Mouse (Mus musculus): ENCODE data around the gene Tyw3.
"Not testable (repeated sequence)": the region's sequence is repeated elsewhere in the genome, so short reads cannot be mapped to it uniquely, and the experiment has no call there.

Gene Tyw3

GRCm38 (mm10) chr3:154596934-154597554 is at the start of gene Tyw3:
Gene Tyw3 (minus strand): TSS chr3:154597104.
- DNase-seq: peak; percentile 97

DNA sequence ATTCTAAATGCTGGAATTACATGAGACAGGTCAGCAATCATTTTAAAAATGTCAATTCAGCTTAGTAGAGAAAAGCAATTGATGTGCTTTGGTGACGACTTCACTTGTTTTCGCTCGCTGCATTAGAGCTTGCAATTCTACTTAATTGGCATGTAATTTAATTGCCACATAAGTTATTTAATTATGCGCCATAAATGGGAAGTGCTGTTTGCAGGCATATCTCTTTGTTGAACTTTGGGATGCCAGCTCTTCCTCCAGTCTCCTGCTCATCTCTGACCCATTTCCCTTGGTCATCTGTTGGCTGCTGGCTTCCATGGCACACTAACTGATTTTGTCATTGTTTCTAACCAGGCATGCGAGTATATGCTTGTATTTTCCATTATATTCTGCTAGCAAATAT is 36.2 kb upstream of the Tyw3 start:
- DNase-seq: no peak

- not testable (repeated sequence) for DNase-seq
Observed at GRCm38 (mm10) chr3:154631281-154631680, 34.4 kb upstream of the Tyw3 start.

- no peak for DNase-seq
Observed at GRCm38 (mm10) chr3:154628284-154628683, 31.4 kb upstream of the Tyw3 start.

- no peak for DNase-seq
Observed at GRCm38 (mm10) chr3:154616106-154616505, 19.2 kb upstream of the Tyw3 start.

DNA sequence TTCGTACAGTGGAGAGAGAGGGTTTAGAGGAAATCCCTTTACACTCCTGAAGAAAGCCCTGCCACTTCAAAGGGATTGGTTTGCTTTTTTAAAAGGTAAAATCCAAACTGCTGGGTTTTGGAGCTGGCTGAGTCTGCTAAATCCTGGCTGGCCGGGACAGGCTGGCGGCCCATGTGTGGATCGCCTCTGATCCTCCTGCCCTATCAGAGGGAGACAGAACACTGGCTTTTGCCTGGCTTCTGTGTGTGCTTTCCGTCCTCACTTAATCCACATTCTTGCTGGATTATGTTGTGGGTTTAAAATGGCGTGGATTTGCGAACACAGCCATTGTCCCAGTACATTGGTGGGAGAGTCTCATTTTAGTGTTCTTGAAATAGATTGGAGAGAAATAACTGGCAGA is 18.4 kb upstream of the Tyw3 start:
- DNase-seq: no peak

DNA sequence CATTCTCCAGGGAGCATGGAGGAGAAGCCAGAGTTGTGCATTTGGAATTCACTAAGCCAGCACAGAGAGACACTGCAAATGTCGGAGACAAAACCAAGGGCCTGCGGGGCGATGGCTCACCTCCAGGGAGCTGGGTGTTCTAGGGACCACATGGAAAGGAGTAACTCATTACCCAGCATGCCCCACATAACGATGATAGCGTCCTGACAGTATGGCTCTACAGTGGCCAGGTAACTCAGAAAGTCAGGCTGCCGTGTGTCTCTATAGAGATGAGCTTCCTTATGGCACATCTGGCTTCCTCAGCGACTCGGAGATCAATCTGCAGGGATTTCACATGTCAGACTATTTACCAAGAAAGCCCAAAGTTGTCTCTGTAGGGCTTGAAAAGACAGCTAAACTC is 17.9 kb upstream of the Tyw3 start:
- DNase-seq: no peak

DNA sequence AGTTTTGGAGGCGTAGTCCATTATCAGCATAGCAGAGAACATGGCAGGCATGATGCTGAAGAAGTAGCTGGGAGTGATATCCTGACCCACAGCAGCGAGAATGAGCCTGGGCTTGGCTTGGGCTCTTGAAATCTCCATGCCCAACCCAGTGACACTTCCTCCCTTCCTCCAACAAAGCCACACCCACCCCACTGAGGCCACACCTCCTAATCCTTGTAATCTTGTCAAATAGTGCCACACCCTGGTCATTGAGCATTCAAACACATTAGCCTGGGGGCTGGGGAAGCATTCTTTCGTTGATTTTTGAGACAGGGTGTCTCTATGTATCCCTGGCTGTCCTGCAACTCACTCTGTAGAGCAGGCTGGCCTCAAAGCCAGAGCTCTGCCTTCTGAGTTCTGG is 15.0 kb upstream of the Tyw3 start:
- no peak for DNase-seq

DNA sequence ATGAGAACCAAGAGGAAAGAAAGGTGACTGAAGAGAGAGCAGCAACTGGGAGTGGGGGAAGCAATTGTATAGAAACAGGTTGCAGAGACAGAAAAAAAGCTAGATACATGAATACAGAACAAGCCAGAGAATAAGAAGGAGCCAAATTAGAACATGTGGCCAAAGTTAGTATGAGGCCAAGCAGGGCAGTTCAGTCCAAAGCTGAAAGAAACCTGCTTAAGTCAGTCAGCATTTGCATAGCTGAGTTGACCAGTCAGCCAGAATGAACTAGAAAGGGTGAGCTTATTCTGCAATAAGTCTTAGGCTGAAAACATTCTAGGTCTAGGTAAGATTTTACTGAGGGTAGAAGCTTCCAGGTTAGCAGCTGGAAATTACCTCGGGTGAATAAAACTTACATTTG is 11.0 kb upstream of the Tyw3 start:
- no peak for DNase-seq

DNA sequence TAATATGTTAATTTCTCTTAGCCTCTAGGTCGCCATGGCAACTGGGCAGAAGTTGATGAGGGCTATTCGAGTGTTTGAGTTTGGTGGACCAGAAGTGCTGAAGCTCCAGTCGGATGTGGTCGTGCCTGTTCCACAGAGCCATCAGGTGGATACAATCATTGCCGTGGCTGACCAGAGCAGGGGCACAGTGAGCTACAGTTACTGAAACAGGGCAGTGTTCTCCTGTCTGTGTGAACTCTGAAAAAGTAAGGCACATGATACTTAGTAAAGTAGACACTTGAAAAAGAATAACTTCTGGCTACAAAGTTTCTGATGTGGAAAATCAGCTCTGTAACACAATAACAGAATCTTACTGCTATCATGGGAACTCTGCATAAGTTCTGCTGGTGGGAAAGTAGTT is 8.0 kb upstream of the Tyw3 start:
- no peak for DNase-seq

- no peak for DNase-seq
Observed at GRCm38 (mm10) chr3:154602141-154602540, 5.2 kb upstream of the Tyw3 start.

GRCm38 (mm10) chr3:154597561-154597960 is 657 bp upstream of the Tyw3 start:
- DNase-seq: no peak

DNA sequence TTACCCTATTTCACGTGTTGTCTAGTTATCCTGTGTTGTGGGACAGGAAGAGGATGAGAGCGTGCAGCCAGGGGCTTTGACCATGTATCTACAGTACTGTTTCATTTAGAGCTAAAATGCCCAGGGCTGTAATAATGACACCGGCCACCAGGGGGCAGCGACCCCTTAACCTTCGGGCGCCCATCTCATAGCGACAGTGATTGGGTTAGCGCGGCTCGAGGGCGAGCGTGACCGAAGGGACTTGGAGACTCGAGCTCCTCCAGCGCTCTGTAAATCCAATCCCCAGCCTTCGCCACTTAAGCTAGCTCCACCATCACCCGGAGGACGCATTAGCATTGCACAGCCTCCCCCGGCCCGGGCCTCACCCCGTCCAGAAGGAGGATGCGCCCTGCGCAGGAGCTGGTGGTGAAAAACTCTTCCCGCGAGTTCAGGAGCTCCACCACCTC is 393 bp downstream of the Tyw3 start, which contains the start of gene Cryz:
Gene Cryz (plus strand): TSS at position 224 of the 446 bp plus-strand sequence.
- DNase-seq: peak; percentile 91

GRCm38 (mm10) chr3:154594156-154594555 is 2.7 kb downstream of the Tyw3 start:
- DNase-seq: no peak

GRCm38 (mm10) chr3:154593596-154593995 is 3.3 kb downstream of the Tyw3 start:
- DNase-seq: no peak

- no peak for DNase-seq
Observed at GRCm38 (mm10) chr3:154591621-154592020, 5.3 kb downstream of the Tyw3 start.

DNA sequence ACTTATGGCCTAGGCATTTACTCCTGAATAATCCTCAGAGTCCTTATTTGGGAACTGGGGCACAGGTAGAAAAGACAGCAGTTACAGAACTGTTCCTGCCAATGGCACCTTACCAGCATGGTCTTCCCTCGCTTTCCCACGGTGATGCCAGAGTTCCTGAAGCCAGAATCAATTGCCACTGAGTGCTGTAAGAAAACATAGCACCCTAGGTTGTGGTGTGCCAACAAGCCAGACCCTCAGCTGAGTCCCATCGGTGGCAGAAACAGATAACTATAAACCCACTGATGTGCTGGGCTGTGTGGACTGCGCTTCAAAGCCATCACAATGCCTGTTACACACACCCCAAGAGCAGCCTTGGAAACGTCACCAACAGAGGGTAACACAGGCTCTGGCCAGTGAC is 5.9 kb downstream of the Tyw3 start:
- DNase-seq: no peak

GRCm38 (mm10) chr3:154584351-154584750 is 12.6 kb downstream of the Tyw3 start:
- no peak for DNase-seq

GRCm38 (mm10) chr3:154577895-154578294 is 19.0 kb downstream of the Tyw3 start:
- no peak for DNase-seq

DNA sequence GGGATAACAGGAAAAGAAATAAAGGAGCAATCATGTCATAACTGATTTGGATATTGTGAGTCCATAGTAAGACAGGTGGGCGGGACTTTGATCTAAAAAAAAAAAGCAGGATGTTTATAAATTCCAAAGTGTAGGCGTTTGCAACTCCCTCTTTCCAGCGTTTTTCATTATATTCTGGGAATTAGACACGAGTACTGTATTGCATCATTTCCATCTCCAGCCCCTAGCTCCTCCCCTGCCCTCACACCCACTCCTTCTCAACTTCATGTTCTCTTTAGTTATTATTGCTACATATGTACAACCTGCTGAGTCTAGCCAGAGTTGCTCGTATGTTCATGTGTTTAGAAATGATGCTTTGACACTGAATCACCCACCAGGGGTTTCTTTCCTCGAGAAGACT is 23.2 kb downstream of the Tyw3 start:
- DNase-seq: no peak

DNA sequence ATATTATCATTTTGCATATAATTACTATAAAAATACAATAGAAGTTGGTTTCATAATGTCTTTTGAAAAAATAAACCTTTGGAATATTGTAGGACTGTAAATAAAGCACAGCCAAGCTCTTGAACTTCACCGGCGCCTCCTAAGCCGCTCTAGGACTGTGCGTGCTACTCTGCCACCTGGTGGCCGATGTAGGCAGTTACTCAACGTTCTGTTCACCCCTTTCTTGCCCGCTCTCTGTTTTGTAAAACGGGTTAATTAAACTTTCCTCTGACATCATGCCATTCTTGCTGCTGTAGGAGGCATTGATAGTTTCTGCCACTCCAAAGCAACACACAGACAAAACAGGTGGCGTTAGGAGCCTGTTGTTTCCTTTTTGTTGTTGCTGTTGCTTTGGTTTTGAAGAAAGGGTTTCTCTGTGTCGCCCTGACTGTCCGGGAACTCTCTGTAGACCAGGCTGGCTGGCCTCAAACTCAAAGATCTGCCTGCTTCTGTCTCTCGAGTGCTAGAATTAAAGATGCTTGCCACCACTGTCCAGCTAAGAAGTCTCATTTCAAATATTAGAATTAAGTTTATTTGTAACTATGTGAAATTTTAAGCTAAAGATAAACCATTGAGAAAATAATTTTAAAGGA is 24.4 kb downstream of the Tyw3 start:
- DNase-seq: peak; percentile 63

- no peak for DNase-seq
Observed at GRCm38 (mm10) chr3:154570786-154571185, 26.1 kb downstream of the Tyw3 start.

DNA sequence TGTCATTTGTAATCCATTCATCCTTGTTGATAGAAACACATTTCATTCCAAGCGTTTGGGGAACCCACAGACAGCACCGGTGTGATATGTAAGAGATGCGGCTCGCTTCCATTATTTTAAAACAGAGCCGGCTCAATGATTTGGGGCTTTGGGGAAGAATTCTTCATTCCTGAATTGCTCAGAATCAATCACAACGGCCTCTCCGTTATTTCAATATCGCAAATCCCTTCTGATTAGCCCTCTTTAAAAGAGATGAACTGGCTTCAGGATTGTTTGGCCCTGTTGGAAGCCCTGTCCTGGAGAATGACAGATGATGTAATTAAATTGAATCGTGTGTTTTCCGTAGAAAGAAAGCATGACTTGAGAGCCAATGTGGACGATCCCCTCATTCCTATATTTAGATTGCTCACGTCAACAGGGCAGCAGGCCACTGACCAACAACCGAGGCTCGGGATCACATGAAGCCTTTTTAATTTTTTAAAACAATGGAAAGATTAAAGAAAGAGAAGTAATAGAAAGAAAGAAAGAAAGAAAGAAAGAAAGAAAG is 26.8 kb downstream of the Tyw3 start:
- DNase-seq: no peak

DNA sequence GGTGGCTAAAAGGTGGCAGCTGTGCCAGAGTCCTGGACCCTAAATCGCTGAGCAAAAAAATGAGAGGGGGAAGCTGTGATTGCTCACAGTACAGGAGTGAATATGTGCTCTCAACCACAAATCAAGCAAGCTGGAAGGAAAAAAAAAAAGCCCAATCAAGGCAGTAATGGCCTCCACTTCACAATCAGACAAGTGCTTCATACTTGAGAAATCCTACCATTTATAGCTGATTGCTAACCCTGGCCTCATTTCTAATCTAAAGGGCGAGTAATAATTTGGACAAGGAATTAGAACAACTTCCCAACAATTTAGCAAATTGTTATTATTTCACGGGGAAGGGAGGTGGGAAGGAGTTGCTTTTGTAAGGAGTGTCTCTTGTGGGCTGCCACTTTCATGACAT is 31.5 kb downstream of the Tyw3 start:
- DNase-seq: no peak

GRCm38 (mm10) chr3:154562192-154562591 is 34.7 kb downstream of the Tyw3 start:
- DNase-seq: no peak
